ENCODE assay signal across 11 mouse cellular contexts in the genomic region with DNA sequence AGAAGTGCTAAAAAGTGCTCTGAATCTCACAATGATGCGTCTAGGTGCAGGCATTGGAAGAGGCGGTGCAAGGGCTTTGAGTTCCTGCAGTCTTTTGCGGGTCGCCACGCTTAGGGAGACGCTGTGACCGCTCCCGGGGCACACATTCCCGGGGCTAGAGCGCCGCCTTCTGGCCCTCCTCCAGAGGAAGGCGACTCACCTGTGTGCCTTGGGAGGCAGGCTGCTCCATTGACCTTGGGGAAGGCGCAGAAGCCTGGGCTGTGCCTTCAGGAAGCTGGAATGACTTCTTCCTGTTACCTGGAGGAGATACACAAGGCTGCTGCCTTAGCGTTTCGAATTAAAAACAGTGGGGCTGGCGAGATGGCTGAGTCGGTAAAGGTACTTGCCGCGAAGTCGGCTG. TPM values are rescaled to one million over a fixed set of nuclear protein-coding genes. Genes with fewer than 3 reads are reported as not detected.
DNase-seq lines count a peak whose midpoint lies in the region; ATAC-seq and TF ChIP-seq lines count a peak whose summit lies in the region.
"Had no signal": no experiment of that assay in that cellular context is flagged by ENCODE, and none has a peak within 500 bp of the region (broad histone marks: within the 10 kb centered on the region; RNA-seq: fewer than 3 reads in every experiment).

No protein-coding gene starts in this region.

- H3K27ac ChIP-seq in cerebellum, adult 2 months (ENCODE audit: insufficient read depth, low read length): no peak overlapping the region
- H3K27ac ChIP-seq: hindbrain, embryonic 13.5 days had no signal

- peak; percentile 49; the same call in 1 of the 2 replicates for TF ChIP-seq CTCF in cerebellum, adult 2 months (IDR thresholded peaks at IDR 0.05; ENCODE audit: borderline replicate concordance, insufficient read depth, low read depth, low read length)

- ATAC-seq in megakaryocyte, adult 5-6 weeks (ENCODE audit: poor library complexity, severe bottlenecking): no peak
- ATAC-seq in common myeloid progenitor, adult 5-6 weeks (replicated peaks; ENCODE audit: low read depth, poor library complexity, severe bottlenecking): 0 out of 2 replicates have a peak, but pooled peaks have one; percentile 26

- intact Hi-C loops in heart, postnatal 36 days (cut with DNase I): no loop called here

- 9% methylated on average over 20 of the region's 20 CpGs for WGBS in cerebellum, adult 2 months

- DNase-seq in cerebellum, adult 2 months: peak; percentile 21 to 33
- DNase-seq in cerebellum, adult 11-12 months: no peak
- peak; percentile 37 for DNase-seq in naive thymus-derived CD4-positive, alpha-beta T cell, adult 2 months (ENCODE audit: low read depth)
- no peak for DNase-seq in heart, postnatal 36 days
- no peak for DNase-seq in gastrocnemius, adult 8-10 months (ENCODE audit: low spot score in 2 of 2)

- no peaks in the 10 kb centered on the region for H3K4me1 ChIP-seq in cerebellum, adult 2 months (ENCODE audit: control insufficient read depth, insufficient read depth, low read length)
- H3K4me1 ChIP-seq in megakaryocyte, embryonic 14.5 days: peaks cover 27% of the 10 kb centered on the region

- TF ChIP-seq POLR2A in cerebellum, adult 2 months (IDR thresholded peaks at IDR 0.05; ENCODE audit: borderline replicate concordance, insufficient read depth, low read length): no peak

- H3K9me3 ChIP-seq in megakaryocyte, embryonic 14.5 days: peaks cover 8% of the 10 kb centered on the region
- H3K9me3 ChIP-seq: hindbrain, embryonic 13.5 days had no signal

- H3K36me3 ChIP-seq in megakaryocyte, embryonic 14.5 days (replicated peaks; ENCODE audit: low read length): no peaks in the 10 kb centered on the region
- H3K36me3 ChIP-seq: hindbrain, embryonic 13.5 days had no signal

- no peaks in the 10 kb centered on the region; the same call in 1 of the 2 replicates for H3K27me3 ChIP-seq in cerebellum, adult 2 months (ENCODE audit: control insufficient read depth, insufficient read depth, low read length)
- peaks cover 60% of the 10 kb centered on the region for H3K27me3 ChIP-seq in megakaryocyte, embryonic 14.5 days (replicated peaks)

- no peak overlapping the region for H3K4me3 ChIP-seq in cerebellum, adult 2 months (replicated peaks; ENCODE audit: insufficient read depth, low read depth, low read length)
- peak overlapping the region; percentile 65 for H3K4me3 ChIP-seq in megakaryocyte, embryonic 14.5 days (replicated peaks)
- H3K4me3 ChIP-seq: erythroblast, embryonic 14.5 days; hindbrain, embryonic 13.5 days had no signal

RNA-seq across cellular contexts. Expression of gene Cdx2, which starts 12.9 kb away (rescaled TPM):
- not detected in 2 replicates for polyA plus RNA-seq in cerebellum, adult 2 months (2012; rRNA removed)
- not detected in 2 replicates for polyA plus RNA-seq in megakaryocyte, embryonic 14.5 days (2012; ENCODE audit: insufficient read depth, low replicate concordance)
- total RNA-seq in megakaryocyte, adult 5-6 weeks (2015): not detected in 2 replicates
- total RNA-seq in megakaryocyte, adult 5-6 weeks (2017): not detected in 2 replicates
- not detected in 2 replicates for total RNA-seq in common myeloid progenitor, adult 5-6 weeks (2017)
- not detected for total RNA-seq in heart, postnatal 36 days (2021)
- total RNA-seq in gastrocnemius, adult 8-10 months (2022): not detected
- polyA plus RNA-seq: hindbrain, embryonic 13.5 days; spleen, adult 2 months had no signal

RNA-seq across cellular contexts. Expression of gene Pdx1, which starts 24.4 kb away (rescaled TPM):
- not detected in 2 replicates for polyA plus RNA-seq in cerebellum, adult 2 months (2012; rRNA removed)
- not detected in 2 replicates for polyA plus RNA-seq in megakaryocyte, embryonic 14.5 days (2012; ENCODE audit: insufficient read depth, low replicate concordance)
- not detected in 2 replicates for total RNA-seq in megakaryocyte, adult 5-6 weeks (2015)
- not detected in 2 replicates for total RNA-seq in megakaryocyte, adult 5-6 weeks (2017)
- not detected in 2 replicates for total RNA-seq in common myeloid progenitor, adult 5-6 weeks (2017)
- not detected for total RNA-seq in heart, postnatal 36 days (2021)
- total RNA-seq in gastrocnemius, adult 8-10 months (2022): not detected
- polyA plus RNA-seq: erythroblast, embryonic 14.5 days; hindbrain, embryonic 13.5 days; spleen, adult 2 months had no signal

RNA-seq across cellular contexts. Expression of gene Urad, which starts 28.1 kb away (rescaled TPM):
- polyA plus RNA-seq in cerebellum, adult 2 months (2012; rRNA removed): not detected in 2 replicates
- polyA plus RNA-seq in megakaryocyte, embryonic 14.5 days (2012; ENCODE audit: insufficient read depth, low replicate concordance): not detected in 2 replicates
- total RNA-seq in megakaryocyte, adult 5-6 weeks (2015): not detected in 2 replicates
- not detected in 2 replicates for total RNA-seq in megakaryocyte, adult 5-6 weeks (2017)
- total RNA-seq in common myeloid progenitor, adult 5-6 weeks (2017): not detected in 2 replicates
- not detected for total RNA-seq in heart, postnatal 36 days (2021)
- total RNA-seq in gastrocnemius, adult 8-10 months (2022): not detected
- polyA plus RNA-seq: erythroblast, embryonic 14.5 days; hindbrain, embryonic 13.5 days; spleen, adult 2 months had no signal

Comparison
In these comparisons a context has a peak if more than half of its experiments do, and no peak if none do; other contexts are left out.
1. DNase-seq: peak in cerebellum, adult 2 months (2 of 2) and naive thymus-derived CD4-positive, alpha-beta T cell, adult 2 months (single experiment); none in cerebellum, adult 11-12 months (single experiment), heart, postnatal 36 days (0 of 2) and gastrocnemius, adult 8-10 months (0 of 2).